Mouse (Mus musculus) testis, adult 2 months (tissue): ENCODE data around the gene F830045P16Rik. TPM values are rescaled to one million over a fixed set of nuclear protein-coding genes. Genes with fewer than 3 reads are reported as not detected.

Source experiments
- H3K27ac ChIP-seq: fragments of 200-500 bp; 2 replicates; pipeline ENCODE4 v1.5.1; 2012; ENCODE audit warnings: low read depth, low read length; ENCODE audit not compliant: control insufficient read depth, insufficient read depth
- H3K27me3 ChIP-seq: fragments of 200-500 bp; 2 replicates; pipeline ENCODE4 v1.6.1; 2012; ENCODE audit warnings: mild to moderate bottlenecking, low read length, moderate library complexity; ENCODE audit not compliant: control insufficient read depth, insufficient read depth
- H3K36me3 ChIP-seq: fragments of 200-500 bp; 2 replicates; pipeline ENCODE4 v1.6.1; 2012; ENCODE audit warnings: mild to moderate bottlenecking, low read length; ENCODE audit not compliant: control insufficient read depth, insufficient read depth
- H3K4me1 ChIP-seq: fragments of 200-500 bp; 2 replicates; pipeline ENCODE4 v1.6.1; 2012; ENCODE audit warnings: low read length; ENCODE audit not compliant: control insufficient read depth, insufficient read depth
- H3K4me3 ChIP-seq: fragments of 200-500 bp; 2 replicates; pipeline ENCODE4 v1.5.1; 2012; ENCODE audit warnings: low read depth, mild to moderate bottlenecking, low read length, moderate library complexity, mixed read lengths; ENCODE audit not compliant: control insufficient read depth
- CTCF ChIP-seq: fragments of 200-500 bp; IDR thresholded peaks from 2 replicates; pipeline ENCODE4 v1.5.1; 2012; ENCODE audit warnings: low read depth, mild to moderate bottlenecking, inconsistent platforms, low read length, moderate library complexity; ENCODE audit not compliant: control insufficient read depth, insufficient read depth, insufficient replicate concordance
- POLR2A ChIP-seq: fragments of 200-500 bp; IDR thresholded peaks from 2 replicates; pipeline ENCODE4 v1.6.1; 2012; ENCODE audit warnings: low read depth, mild to moderate bottlenecking, inconsistent platforms, low read length, moderate library complexity; ENCODE audit not compliant: control insufficient read depth
- polyA plus RNA-seq: library from polyadenylated mRNA; depleted of rRNA; stranded (reverse); fragments of >200 nt; gene quantifications from 2 replicates; pipeline ENCODE4 v1.2.3, GENCODE M21; 2012

Gene F830045P16Rik
- polyA plus RNA-seq, 1 experiment, result not detected

DNA sequence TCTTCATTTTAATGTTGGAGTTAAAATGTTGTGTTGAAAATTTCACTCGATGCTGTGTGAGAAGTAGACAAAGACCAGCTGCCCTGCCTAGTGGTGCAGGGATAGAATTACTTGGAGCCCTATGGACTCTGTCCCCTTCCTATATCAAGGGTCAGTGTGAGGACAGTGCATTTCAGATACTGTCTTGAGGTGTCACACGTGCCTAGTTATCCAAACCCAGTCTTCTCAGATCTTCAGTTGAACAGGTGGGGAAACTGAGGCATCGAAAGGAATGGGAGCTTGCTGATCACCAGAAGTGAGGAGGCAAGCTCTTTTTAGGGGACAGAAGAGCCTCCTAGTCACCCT, 22.4 kb upstream of the F830045P16Rik start:
- H3K36me3 ChIP-seq, result no peaks in the 10 kb centered on the region
- H3K27ac ChIP-seq, result no peak overlapping the region
- TF ChIP-seq POLR2A, result no peak
- H3K4me3 ChIP-seq, result no peak overlapping the region
- H3K27me3 ChIP-seq, result no peaks in the 10 kb centered on the region
- no peaks in the 10 kb centered on the region for H3K4me1 ChIP-seq

DNA sequence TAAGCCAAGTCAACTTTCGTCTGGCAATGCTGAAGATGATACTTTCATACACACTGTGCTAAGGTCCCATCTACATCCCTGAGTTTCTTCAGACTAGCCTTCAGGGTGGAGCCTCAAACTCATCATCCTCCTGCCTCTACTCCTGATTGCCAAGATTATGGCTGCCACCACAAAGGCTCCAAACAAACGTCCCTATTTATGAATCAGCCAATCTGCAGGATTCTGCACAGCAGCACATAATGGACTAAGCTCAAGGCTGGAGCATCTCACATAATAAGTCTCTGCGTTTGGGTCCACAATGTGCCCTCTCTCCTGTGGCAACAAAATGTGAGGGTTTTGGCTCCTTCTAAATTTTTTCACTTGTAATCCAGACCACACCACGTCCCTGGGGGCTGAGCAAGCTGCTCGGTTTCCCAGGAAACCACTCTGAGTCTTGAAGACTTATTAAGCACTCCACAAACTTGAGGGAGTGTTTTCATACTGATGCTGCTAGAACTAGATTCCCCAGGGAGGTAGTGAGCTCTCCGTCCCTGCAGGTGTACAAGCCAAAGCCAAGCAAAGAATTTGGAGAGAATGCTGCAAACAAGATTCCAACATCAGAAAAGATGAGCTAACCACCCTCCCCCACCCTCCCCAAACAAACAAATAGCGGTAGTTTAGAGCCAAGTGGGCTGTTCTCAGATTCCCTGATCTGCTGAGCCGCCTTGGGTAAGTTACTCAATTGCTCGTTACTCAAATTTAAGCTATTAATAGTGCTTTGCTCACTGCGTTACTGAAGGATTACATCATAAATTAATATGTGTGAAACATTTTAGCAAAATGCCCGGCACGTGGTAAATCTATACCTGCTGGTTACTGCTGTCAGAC, 21.8 kb upstream of the F830045P16Rik start:
- Histone ChIP-seq H3K4me1 (no peaks in the 10 kb centered on the region), H3K27me3 (no peaks in the 10 kb centered on the region), H3K36me3 (no peaks in the 10 kb centered on the region), H3K4me3 (no peak overlapping the region), H3K27ac (no peak overlapping the region)
- no peak for TF ChIP-seq CTCF
- TF ChIP-seq POLR2A, result no peak

- Histone ChIP-seq H3K27ac (no peak overlapping the region), H3K4me3 (no peak overlapping the region)
These were observed 19.7 kb upstream of the F830045P16Rik start for GRCm38 (mm10) chr2:129556081-129556480.

GRCm38 (mm10) chr2:129550781-129551180, 14.4 kb upstream of the F830045P16Rik start:
- H3K4me1 ChIP-seq, result no peaks in the 10 kb centered on the region
- no peak overlapping the region for H3K27ac ChIP-seq
- no peak overlapping the region for H3K4me3 ChIP-seq
- no peaks in the 10 kb centered on the region for H3K36me3 ChIP-seq
- TF ChIP-seq CTCF, result no peak
- TF ChIP-seq POLR2A, result no peak
- no peaks in the 10 kb centered on the region for H3K27me3 ChIP-seq

More at GRCm38 (mm10) chr2:129556081-129556480, 19.7 kb upstream of the F830045P16Rik start:
- Histone ChIP-seq H3K36me3 (no peaks in the 10 kb centered on the region), H3K27me3 (no peaks in the 10 kb centered on the region), H3K4me1 (no peaks in the 10 kb centered on the region)
- TF ChIP-seq CTCF, result no peak
- TF ChIP-seq POLR2A, result no peak

- Histone ChIP-seq H3K27me3 (no peaks in the 10 kb centered on the region), H3K27ac (no peak overlapping the region), H3K4me1 (no peaks in the 10 kb centered on the region), H3K36me3 (no peaks in the 10 kb centered on the region), H3K4me3 (no peak overlapping the region)
- TF ChIP-seq POLR2A (no peak), CTCF (no peak)
These were observed 13.2 kb upstream of the F830045P16Rik start for GRCm38 (mm10) chr2:129549537-129550135.

DNA sequence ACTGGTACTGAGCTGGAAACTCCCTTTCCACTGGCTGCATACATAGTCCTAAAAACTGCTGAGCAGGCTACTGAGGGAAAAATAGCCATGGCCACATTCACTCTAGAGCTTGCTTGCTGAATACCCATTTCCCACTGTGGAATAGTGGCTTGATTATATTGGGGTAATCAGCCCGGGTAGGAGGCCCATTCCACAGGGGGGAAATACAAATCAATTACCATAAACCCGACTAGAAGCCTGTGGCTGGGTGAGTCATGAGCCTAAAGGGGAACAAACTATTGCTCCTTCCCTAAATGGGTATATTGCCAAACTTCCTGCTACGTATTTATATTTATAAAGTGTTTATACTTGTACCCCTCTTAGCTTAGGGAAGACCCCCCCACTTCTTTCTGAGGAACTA, 10.4 kb upstream of the F830045P16Rik start:
- TF ChIP-seq CTCF (no peak), POLR2A (no peak)
- H3K4me1 ChIP-seq, result no peaks in the 10 kb centered on the region
- no peaks in the 10 kb centered on the region for H3K36me3 ChIP-seq
- H3K27ac ChIP-seq, result no peak overlapping the region
- no peak overlapping the region for H3K4me3 ChIP-seq
- no peaks in the 10 kb centered on the region for H3K27me3 ChIP-seq

- TF ChIP-seq CTCF (no peak), POLR2A (no peak)
These were observed 9.2 kb upstream of the F830045P16Rik start for GRCm38 (mm10) chr2:129545596-129545995.

More at GRCm38 (mm10) chr2:129545596-129545995, 9.2 kb upstream of the F830045P16Rik start:
- no peak overlapping the region for H3K27ac ChIP-seq
- no peaks in the 10 kb centered on the region for H3K36me3 ChIP-seq
- H3K4me1 ChIP-seq, result no peaks in the 10 kb centered on the region; the same call in 1 of the 2 replicates
- no peak overlapping the region for H3K4me3 ChIP-seq
- no peaks in the 10 kb centered on the region for H3K27me3 ChIP-seq
